Mouse (Mus musculus): ENCODE results near the gene Synj2bp. TPM values are rescaled to one million over a fixed set of nuclear protein-coding genes. Genes with fewer than 3 reads are reported as not detected.
"Not testable (repeated sequence)": the region's sequence is repeated elsewhere in the genome, so short reads cannot be mapped to it uniquely, and the experiment has no call there.

Gene Synj2bp
- 31.3 and 32.3 TPM in 2 replicates for polyA plus RNA-seq (2016; fragmentation: Nextera tagmentation; extraction: Ambion mirVana)

DNA sequence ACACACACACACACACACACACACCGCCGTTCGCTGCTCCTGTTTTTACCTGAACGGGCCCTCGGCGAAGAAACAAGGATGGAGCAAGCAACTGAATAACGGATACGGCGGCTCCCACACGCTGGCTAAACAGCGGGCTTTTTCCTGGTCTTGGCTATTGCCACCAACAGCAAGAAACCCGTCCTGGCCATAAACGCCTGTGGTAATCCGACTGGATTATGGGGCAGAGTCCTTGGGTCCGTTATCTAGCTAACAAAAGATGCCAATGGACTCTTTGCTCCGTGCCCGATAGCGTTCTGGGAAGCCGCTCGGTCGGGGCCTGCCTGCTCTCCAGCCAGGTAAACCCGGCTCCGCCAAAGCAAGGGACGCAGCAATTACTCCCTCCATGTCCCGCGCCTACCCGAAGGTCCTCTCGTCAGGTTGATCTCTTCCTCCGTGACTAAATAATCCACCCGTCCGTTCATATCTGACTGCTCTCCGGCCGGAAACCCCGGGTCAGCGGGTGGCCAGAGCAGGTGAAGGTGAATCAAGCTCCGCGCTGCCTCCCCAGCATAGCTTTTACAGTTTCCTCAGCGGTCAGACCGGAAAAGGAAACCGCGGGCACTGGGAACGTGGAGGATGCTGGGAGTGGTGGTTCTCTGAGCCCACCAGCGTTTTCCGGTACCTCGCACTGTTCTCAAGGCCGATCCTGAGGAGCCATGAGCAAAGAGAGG lies at the start of gene Synj2bp, which contains the start of gene Gm20498:
Gene Synj2bp, minus strand, starts transcription at position 596 of the 713 bp plus-strand sequence.
Gene Gm20498, minus strand, starts transcription at position 590 of the 713 bp plus-strand sequence.
- Histone ChIP-seq H3K4me1 (replicated peaks) (peaks cover 17% of the 10 kb centered on the region), H3K4me3 (peak within 1 kb of the TSS; percentile 82), H3K36me3 (no peaks in the 10 kb centered on the region), H3K9me3 (no peaks in the 10 kb centered on the region), H3K27me3 (ENCODE audit: insufficient read depth, poor library complexity, severe bottlenecking) (no peaks in the 10 kb centered on the region), H3K27ac (peak within 1 kb of the TSS; percentile 86)
- peak; percentile 85 for DNase-seq (ENCODE audit: low spot score)
- WGBS = under 1% methylated on average over 46 of the region's 46 CpGs

- WGBS = 83% methylated on average over 1 of the region's 1 CpGs
- Histone ChIP-seq H3K27me3 (ENCODE audit: insufficient read depth, poor library complexity, severe bottlenecking) (no peaks in the 10 kb centered on the region), H3K4me1 (replicated peaks) (no peaks in the 10 kb centered on the region), H3K36me3 (peaks cover 27% of the 10 kb centered on the region), H3K4me3 (no peak within 1 kb of the TSS), H3K9me3 (no peaks in the 10 kb centered on the region), H3K27ac (no peak within 1 kb of the TSS)
- DNase-seq (ENCODE audit: low spot score) = no peak
Observed at GRCm38 (mm10) chr12:81568374-81568773, 35.7 kb upstream of the Synj2bp start, which contains the start of gene Adam21. Adam21 (minus strand) TSS chr12:81568474.

GRCm38 (mm10) chr12:81567931-81568330 lies 35.2 kb upstream of the Synj2bp start:
- no peaks in the 10 kb centered on the region for H3K27me3 ChIP-seq (ENCODE audit: insufficient read depth, poor library complexity, severe bottlenecking)
- H3K27ac ChIP-seq = no peak overlapping the region
- H3K4me1 ChIP-seq (replicated peaks) = no peaks in the 10 kb centered on the region
- WGBS = 89% methylated on average over 5 of the region's 5 CpGs
- no peaks in the 10 kb centered on the region for H3K9me3 ChIP-seq
- no peak overlapping the region for H3K4me3 ChIP-seq
- H3K36me3 ChIP-seq = peaks cover 23% of the 10 kb centered on the region
- DNase-seq (ENCODE audit: low spot score) = no peak

- WGBS = 92% methylated on average over 3 of the region's 3 CpGs
- Histone ChIP-seq H3K27ac (no peak overlapping the region), H3K4me1 (replicated peaks) (no peaks in the 10 kb centered on the region), H3K9me3 (no peaks in the 10 kb centered on the region), H3K27me3 (ENCODE audit: insufficient read depth, poor library complexity, severe bottlenecking) (no peaks in the 10 kb centered on the region), H3K4me3 (no peak overlapping the region), H3K36me3 (no peaks in the 10 kb centered on the region)
- DNase-seq (ENCODE audit: low spot score) = no peak
Observed at GRCm38 (mm10) chr12:81564173-81564572, 31.5 kb upstream of the Synj2bp start.

GRCm38 (mm10) chr12:81549286-81549685 lies 16.6 kb upstream of the Synj2bp start:
- WGBS = 81% methylated on average over 3 of the region's 3 CpGs
- H3K4me3 ChIP-seq = no peak overlapping the region
- no peaks in the 10 kb centered on the region for H3K36me3 ChIP-seq

DNA sequence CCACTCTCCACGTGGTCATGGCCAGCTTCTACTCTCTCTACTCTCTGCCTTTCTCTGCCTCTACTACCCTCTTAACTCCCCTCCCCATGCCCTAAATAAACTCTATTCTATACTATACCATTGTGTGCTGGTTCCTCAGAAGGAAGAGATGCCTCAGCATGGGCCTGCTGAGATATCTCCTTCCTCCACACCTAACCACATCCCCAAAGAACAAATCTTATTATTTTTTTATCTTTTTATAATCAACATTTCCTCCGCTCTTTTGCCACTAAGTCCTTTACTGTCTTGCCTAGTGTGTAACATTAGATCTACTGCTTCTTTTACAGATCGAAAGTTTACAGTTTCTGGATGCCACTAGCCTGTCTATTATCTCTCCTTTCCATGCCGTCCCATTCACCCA lies 14.5 kb upstream of the Synj2bp start:
- no peaks in the 10 kb centered on the region for H3K4me1 ChIP-seq (replicated peaks)
- no peak for DNase-seq (ENCODE audit: low spot score)
- no peak overlapping the region for H3K27ac ChIP-seq
- no peaks in the 10 kb centered on the region for H3K36me3 ChIP-seq
- 70% methylated on average over 4 of the region's 4 CpGs for WGBS
- H3K27me3 ChIP-seq (ENCODE audit: insufficient read depth, poor library complexity, severe bottlenecking) = no peaks in the 10 kb centered on the region
- no peak overlapping the region for H3K4me3 ChIP-seq
- H3K9me3 ChIP-seq = no peaks in the 10 kb centered on the region

More at GRCm38 (mm10) chr12:81549286-81549685, 16.6 kb upstream of the Synj2bp start:
- no peak overlapping the region for H3K27ac ChIP-seq
- H3K9me3 ChIP-seq = no peaks in the 10 kb centered on the region
- no peaks in the 10 kb centered on the region for H3K27me3 ChIP-seq (ENCODE audit: insufficient read depth, poor library complexity, severe bottlenecking)
- H3K4me1 ChIP-seq (replicated peaks) = no peaks in the 10 kb centered on the region
- DNase-seq (ENCODE audit: low spot score) = no peak

DNA sequence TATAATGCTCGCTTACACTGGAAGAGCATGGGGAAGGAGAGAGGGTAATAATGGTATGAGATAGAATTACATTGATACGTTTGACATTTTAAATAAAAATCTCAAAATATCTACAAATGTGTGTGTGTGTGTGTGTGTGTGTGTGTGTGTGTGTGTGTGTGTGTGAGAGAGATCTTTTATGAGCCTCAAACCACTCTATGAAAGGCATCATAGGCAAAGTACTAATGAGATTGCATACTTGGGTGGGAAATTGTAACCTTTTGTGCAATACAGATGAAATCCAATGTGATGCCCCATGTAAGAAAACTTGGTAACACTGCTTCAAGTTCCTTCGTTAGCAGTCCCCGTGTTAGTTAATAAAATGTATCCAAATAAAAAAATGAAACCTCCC lies 313 bp upstream of the Synj2bp start:
- Histone ChIP-seq H3K27me3 (ENCODE audit: insufficient read depth, poor library complexity, severe bottlenecking) (no peaks in the 10 kb centered on the region), H3K36me3 (no peaks in the 10 kb centered on the region), H3K9me3 (no peaks in the 10 kb centered on the region), H3K27ac (peak overlapping the region; percentile 86), H3K4me3 (peak overlapping the region; percentile 82), H3K4me1 (replicated peaks) (peaks cover 17% of the 10 kb centered on the region)
- DNase-seq (ENCODE audit: low spot score) = no peak
- WGBS = 38% methylated on average over 4 of the region's 4 CpGs

DNA sequence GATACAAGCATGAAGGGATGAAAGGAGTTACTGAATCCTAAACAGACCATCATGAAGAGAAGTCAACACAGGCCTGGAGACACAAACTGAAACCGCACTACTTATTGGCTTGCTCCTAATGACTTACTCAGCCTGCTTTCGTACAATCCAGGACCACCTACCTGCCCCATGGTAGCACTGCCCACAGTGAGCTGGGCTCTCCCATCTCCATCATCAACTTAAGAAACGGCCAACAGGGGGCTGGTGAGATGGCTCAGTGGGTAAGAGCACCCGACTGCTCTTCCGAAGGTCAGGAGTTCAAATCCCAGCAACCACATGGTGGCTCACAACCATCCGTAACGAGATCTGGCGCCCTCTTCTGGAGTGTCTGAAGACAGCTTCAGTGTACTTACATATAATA lies 2.1 kb downstream of the Synj2bp start:
- peaks cover 17% of the 10 kb centered on the region for H3K4me1 ChIP-seq (replicated peaks)
- not testable (repeated sequence) for H3K9me3 ChIP-seq; H3K27ac ChIP-seq; DNase-seq (ENCODE audit: low spot score); H3K4me3 ChIP-seq; H3K36me3 ChIP-seq; H3K27me3 ChIP-seq (ENCODE audit: insufficient read depth, poor library complexity, severe bottlenecking)
- 76% methylated on average over 8 of the region's 8 CpGs for WGBS

- H3K4me1 ChIP-seq (replicated peaks); H3K4me3 ChIP-seq; H3K27me3 ChIP-seq (ENCODE audit: insufficient read depth, poor library complexity, severe bottlenecking); H3K27ac ChIP-seq; H3K9me3 ChIP-seq; DNase-seq (ENCODE audit: low spot score): not testable (repeated sequence)
- peaks cover 35% of the 10 kb centered on the region for H3K36me3 ChIP-seq
- WGBS = 95% methylated on average over 9 of the region's 9 CpGs
Observed at GRCm38 (mm10) chr12:81496906-81497305, 35.8 kb downstream of the Synj2bp start.

GRCm38 (mm10) chr12:81490491-81490890 lies 42.2 kb downstream of the Synj2bp start:
- H3K27ac ChIP-seq = no peak overlapping the region
- 95% methylated on average over 5 of the region's 5 CpGs for WGBS
- no peaks in the 10 kb centered on the region for H3K9me3 ChIP-seq
- H3K4me1 ChIP-seq (replicated peaks) = no peaks in the 10 kb centered on the region
- H3K4me3 ChIP-seq = no peak overlapping the region
- H3K36me3 ChIP-seq = peaks cover 16% of the 10 kb centered on the region
- no peaks in the 10 kb centered on the region for H3K27me3 ChIP-seq (ENCODE audit: insufficient read depth, poor library complexity, severe bottlenecking)
- DNase-seq (ENCODE audit: low spot score) = no peak

- DNase-seq (ENCODE audit: low spot score) = no peak
- Histone ChIP-seq H3K9me3 (no peaks in the 10 kb centered on the region), H3K4me3 (peak overlapping the region; percentile 78), H3K27ac (peak overlapping the region; percentile 95), H3K36me3 (no peaks in the 10 kb centered on the region), H3K27me3 (ENCODE audit: insufficient read depth, poor library complexity, severe bottlenecking) (no peaks in the 10 kb centered on the region), H3K4me1 (replicated peaks) (peaks cover 3% of the 10 kb centered on the region; the same call in 1 of the 2 replicates)
- 43% methylated on average over 6 of the region's 6 CpGs for WGBS
Observed at GRCm38 (mm10) chr12:81485311-81485710, 47.4 kb downstream of the Synj2bp start.

- Histone ChIP-seq H3K27me3 (ENCODE audit: insufficient read depth, poor library complexity, severe bottlenecking) (no peaks in the 10 kb centered on the region), H3K4me1 (replicated peaks) (peaks cover 3% of the 10 kb centered on the region; the same call in 1 of the 2 replicates), H3K9me3 (no peaks in the 10 kb centered on the region), H3K36me3 (peaks cover 2% of the 10 kb centered on the region; the same call in 1 of the 2 replicates), H3K4me3 (peak within 1 kb of the TSS; percentile 78), H3K27ac (peak within 1 kb of the TSS; percentile 95)
- DNase-seq (ENCODE audit: low spot score) = peak; percentile 92
- 0% methylated on average over 31 of the region's 31 CpGs for WGBS
Observed at GRCm38 (mm10) chr12:81484727-81485191, 48.0 kb downstream of the Synj2bp start, which contains the start of gene Cox16. Cox16 (minus strand) TSS chr12:81485127.

DNA sequence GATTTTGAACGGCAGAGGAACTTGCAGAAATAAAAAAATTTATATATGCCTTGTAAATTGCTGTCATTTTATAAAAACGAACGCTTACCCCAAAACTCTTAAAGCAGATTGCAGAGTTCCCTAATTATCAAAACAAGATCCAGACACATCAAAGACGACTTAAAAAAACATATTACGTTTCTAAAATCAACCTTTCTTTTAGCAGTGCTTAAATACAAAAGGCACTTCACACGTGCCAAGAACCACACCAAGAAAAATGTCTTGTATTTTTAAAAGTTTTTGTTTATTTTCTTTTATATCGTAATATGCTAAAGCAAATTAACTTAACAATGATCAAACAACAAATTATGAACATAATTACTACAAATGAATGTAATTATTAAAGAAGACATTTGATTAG lies 48.5 kb downstream of the Synj2bp start:
- peak overlapping the region; percentile 95 for H3K27ac ChIP-seq
- 5% methylated on average over 7 of the region's 7 CpGs for WGBS
- no peak for DNase-seq (ENCODE audit: low spot score)
- H3K4me1 ChIP-seq (replicated peaks) = peaks cover 3% of the 10 kb centered on the region; the same call in 1 of the 2 replicates
- no peaks in the 10 kb centered on the region for H3K27me3 ChIP-seq (ENCODE audit: insufficient read depth, poor library complexity, severe bottlenecking)
- H3K9me3 ChIP-seq = no peaks in the 10 kb centered on the region
- H3K4me3 ChIP-seq = peak overlapping the region; percentile 78
- H3K36me3 ChIP-seq = peaks cover 8% of the 10 kb centered on the region; the same call in 1 of the 2 replicates

Measured in hindbrain, embryonic 10.5 days (tissue).